Mouse (Mus musculus): ENCODE measurements at regions not wholly inside any gene's neighbourhood (a gene's known extent, or its start where the extent isn't known, plus 50 kb on each side); places are given as distances from the start of the nearest gene placed in this dataset.

GRCm38 (mm10) chr16:62506725-62507482 is 279.7 kb downstream of the Nsun3 start:
- Histone ChIP-seq H3K4me3 (replicated peaks in 1 of 3; ENCODE audit: low read depth in 2 of 3, low read length in 2 of 3, poor library complexity in 1 of 3) (no peak overlapping the region), H3K9ac (ENCODE audit: insufficient read depth, low read depth) (no peak overlapping the region), H3K4me1 (ENCODE audit: control insufficient read depth in 1 of 2, insufficient read depth in 2 of 2) (no peaks in the 10 kb centered on the region), H3K36me3 (replicated peaks in 1 of 2; ENCODE audit: control insufficient read depth in 1 of 2, insufficient read depth in 1 of 2, low read length in 1 of 2) (no peaks in the 10 kb centered on the region), H3K4me2 (ENCODE audit: insufficient read depth, low read depth, poor library complexity, severe bottlenecking) (no peak overlapping the region), H3K9me3 (replicated peaks; ENCODE audit: low read length) (no peaks in the 10 kb centered on the region), H3K79me2 (replicated peaks; ENCODE audit: control insufficient read depth, extremely low read depth, insufficient read depth, poor library complexity, severe bottlenecking) (no peaks in the 10 kb centered on the region), H3K27ac (ENCODE audit: insufficient read depth, low read depth) (no peak overlapping the region), H3K27me3 (replicated peaks) (no peaks in the 10 kb centered on the region)
- in situ Hi-C loops (cut with MboI; ENCODE audit: low pct_ligation_motif_present, low pct_unique_long_range_greater_than_20kb, low sequenced_read_pairs) (loop anchor here (25.0 kb wide), 2 partner anchors 255 to 330 kb away; partner anchors contain the start of gene Arl13b), dilution Hi-C loops (cut with MboI; ENCODE audit: extremely low pct_ligation_motif_present, extremely low pct_unique_long_range_greater_than_20kb, low sequenced_read_pairs) (no loop called here)
- no peak for TF ChIP-seq RCOR1 (conservative IDR thresholded peaks at IDR 0.05; ENCODE audit: low read depth, low read length)
- no peak for TF ChIP-seq ELF1 (IDR thresholded peaks at IDR 0.05; ENCODE audit: low read depth, low read length)
- peak; percentile 36 to 63 for TF ChIP-seq CTCF (conservative IDR thresholded peaks at IDR 0.05 in 1 of 2, IDR thresholded peaks at IDR 0.05 in 1 of 2; ENCODE audit: low read depth in 2 of 2, low read length in 2 of 2)
- TF ChIP-seq MAFK (IDR thresholded peaks at IDR 0.05; ENCODE audit: insufficient replicate concordance, low read length), result peak; percentile 77
- TF ChIP-seq SMC3 (IDR thresholded peaks at IDR 0.05; ENCODE audit: low read depth, low read length), result peak; percentile 56
- TF ChIP-seq RAD21 (IDR thresholded peaks at IDR 0.05; ENCODE audit: low read depth, low read length), result peak; percentile 37
- peak; percentile 42 for DNase-seq (ENCODE audit: extremely low read depth)

GRCm38 (mm10) chr16:62500870-62501269 is 285.7 kb downstream of the Nsun3 start:
- no peaks in the 10 kb centered on the region for H3K9me3 ChIP-seq (replicated peaks; ENCODE audit: low read length)
- no peak overlapping the region for H3K27ac ChIP-seq (ENCODE audit: insufficient read depth, low read depth)
- no peaks in the 10 kb centered on the region for H3K27me3 ChIP-seq (replicated peaks)
- no peaks in the 10 kb centered on the region for H3K79me2 ChIP-seq (replicated peaks; ENCODE audit: control insufficient read depth, extremely low read depth, insufficient read depth, poor library complexity, severe bottlenecking)
- no peak overlapping the region for H3K4me3 ChIP-seq (replicated peaks in 1 of 3; ENCODE audit: low read depth in 2 of 3, low read length in 2 of 3, poor library complexity in 1 of 3)
- in situ Hi-C loops (cut with MboI; ENCODE audit: low pct_ligation_motif_present, low pct_unique_long_range_greater_than_20kb, low sequenced_read_pairs) (loop anchor here (25.0 kb wide), 2 partner anchors 261 to 336 kb away; partner anchors contain the start of gene Arl13b), dilution Hi-C loops (cut with MboI; ENCODE audit: extremely low pct_ligation_motif_present, extremely low pct_unique_long_range_greater_than_20kb, low sequenced_read_pairs) (no loop called here)
- no peak for TF ChIP-seq MXI1 (IDR thresholded peaks at IDR 0.05; ENCODE audit: low read depth, low read length)
- no peak for TF ChIP-seq JUND (conservative IDR thresholded peaks at IDR 0.05; ENCODE audit: low read depth, low read length)
- TF ChIP-seq JUN (IDR thresholded peaks at IDR 0.05; ENCODE audit: insufficient read depth, low read depth, low read length), result no peak
- TF ChIP-seq BHLHE40 (IDR thresholded peaks at IDR 0.05; ENCODE audit: low read depth, low read length), result no peak
- no peak for TF ChIP-seq TBP (conservative IDR thresholded peaks at IDR 0.05; ENCODE audit: low read depth, low read length)
- no peak for TF ChIP-seq RAD21 (IDR thresholded peaks at IDR 0.05; ENCODE audit: low read depth, low read length)
- no peak for TF ChIP-seq CHD2 (IDR thresholded peaks at IDR 0.05; ENCODE audit: low read length)
- TF ChIP-seq MEF2A (IDR thresholded peaks at IDR 0.05; ENCODE audit: borderline replicate concordance, low read depth, low read length), result no peak
- no peak for TF ChIP-seq GABPA (IDR thresholded peaks at IDR 0.05; ENCODE audit: insufficient replicate concordance, low read depth, low read length)
- TF ChIP-seq ZMIZ1 (IDR thresholded peaks at IDR 0.05; ENCODE audit: low read depth, low read length), result no peak
- TF ChIP-seq NELFE (IDR thresholded peaks at IDR 0.05; ENCODE audit: low read depth, low read length), result no peak
- TF ChIP-seq ZKSCAN1 (IDR thresholded peaks at IDR 0.05; ENCODE audit: borderline replicate concordance, low read depth, low read length), result no peak
- no peak for TF ChIP-seq IRF4 (IDR thresholded peaks at IDR 0.05; ENCODE audit: low read depth, low read length)
- TF ChIP-seq HCFC1 (IDR thresholded peaks at IDR 0.05; ENCODE audit: low read depth, low read length), result no peak
- TF ChIP-seq SMC3 (IDR thresholded peaks at IDR 0.05; ENCODE audit: low read depth, low read length), result no peak
- no peak for TF ChIP-seq PAX5 (IDR thresholded peaks at IDR 0.05; ENCODE audit: low read length)
- TF ChIP-seq MAFK (IDR thresholded peaks at IDR 0.05; ENCODE audit: insufficient replicate concordance, low read length), result no peak
- H3K4me2 ChIP-seq (ENCODE audit: insufficient read depth, low read depth, poor library complexity, severe bottlenecking), result no peak overlapping the region
- no peak for DNase-seq (ENCODE audit: extremely low read depth)
- H3K9ac ChIP-seq (ENCODE audit: insufficient read depth, low read depth), result no peak overlapping the region
- H3K4me1 ChIP-seq (ENCODE audit: control insufficient read depth in 1 of 2, insufficient read depth in 2 of 2), result no peaks in the 10 kb centered on the region
- H3K36me3 ChIP-seq (replicated peaks in 1 of 2; ENCODE audit: control insufficient read depth in 1 of 2, insufficient read depth in 1 of 2, low read length in 1 of 2), result no peaks in the 10 kb centered on the region
